Mouse (Mus musculus) midbrain, embryonic 14.5 days (tissue): Measurements from ENCODE around the gene Dnah9. TPM values are rescaled to one million over a fixed set of nuclear protein-coding genes. Genes with fewer than 3 reads are reported as not detected.
A peak's percentile ranks its signal among the peaks of the same experiment; 100 is the strongest.

ENCODE experiments used
- ATAC-seq: fragments of 200-750 bp; cut with Nextera tagmentation; 2 replicates; pipeline ENCODE4 v1.8.0; 2017; ENCODE audit warnings: moderate number of reproducible peaks, moderate library complexity; ENCODE audit not compliant: low FRiP score, low TSS enrichment
- DNase-seq: peaks from one replicate; pipeline ENCODE4 v3.0.0-alpha.2; 2015
- H3K27ac ChIP-seq: fragments of 300-500 bp; sonication (generic); replicated peaks from 2 replicates; pipeline ENCODE4 v1.5.1; 2014; ENCODE audit warnings: mild to moderate bottlenecking, low read depth, low read length, moderate library complexity
- H3K27me3 ChIP-seq: fragments of 300-500 bp; sonication (generic); 2 replicates; pipeline ENCODE4 v1.6.1; 2014; ENCODE audit warnings: low read length, control low read depth, mixed read lengths; ENCODE audit not compliant: control insufficient read depth, insufficient read depth
- H3K36me3 ChIP-seq: fragments of 300-500 bp; sonication (generic); 2 replicates; pipeline ENCODE4 v1.6.1; 2014; ENCODE audit warnings: low read length, control low read depth; ENCODE audit not compliant: control insufficient read depth, insufficient read depth
- H3K4me1 ChIP-seq: fragments of 300-500 bp; sonication (generic); 2 replicates; pipeline ENCODE4 v1.6.1; 2014; ENCODE audit warnings: mild to moderate bottlenecking, antibody characterized with exemption, low read length, control low read depth; ENCODE audit not compliant: control insufficient read depth, insufficient read depth
- H3K4me2 ChIP-seq: fragments of 300-500 bp; sonication (generic); 2 replicates; pipeline ENCODE4 v1.6.1; 2014; ENCODE audit warnings: mild to moderate bottlenecking, low read length, moderate library complexity
- H3K4me3 ChIP-seq: fragments of 300-500 bp; sonication (generic); replicated peaks from 2 replicates; pipeline ENCODE4 v1.5.1; 2014; ENCODE audit warnings: low read depth, low read length
- H3K9ac ChIP-seq: fragments of 300-500 bp; sonication (generic); replicated peaks from 2 replicates; pipeline ENCODE4 v1.6.1; 2014; ENCODE audit warnings: mild to moderate bottlenecking, low read length, moderate library complexity
- H3K9me3 ChIP-seq: fragments of 300-500 bp; sonication (generic); 2 replicates; pipeline ENCODE4 v1.6.1; 2016; ENCODE audit warnings: low read length, control low read depth, mixed read lengths; ENCODE audit not compliant: control insufficient read depth
- WGBS: fragments of 180-500 bp; shearing (Covaris S2); extraction: QIAGEN DNeasy Blood & Tissue Kit; methylation state at CpG from one replicate; pipeline ENCODE4 v1.1.7; 2014; 5-methylcytosine and 5-hydroxymethylcytosine counted together
- polyA plus RNA-seq: library from polyadenylated mRNA; unstranded; fragments of >200 nt; fragmentation: Nextera tagmentation; extraction: Ambion mirVana; gene quantifications from 2 replicates; pipeline ENCODE4 v1.2.1, GENCODE M21; 2014

Dnah9 gene
- polyA plus RNA-seq, 1 experiment from 2014 or later, result 1.1 TPM

DNA sequence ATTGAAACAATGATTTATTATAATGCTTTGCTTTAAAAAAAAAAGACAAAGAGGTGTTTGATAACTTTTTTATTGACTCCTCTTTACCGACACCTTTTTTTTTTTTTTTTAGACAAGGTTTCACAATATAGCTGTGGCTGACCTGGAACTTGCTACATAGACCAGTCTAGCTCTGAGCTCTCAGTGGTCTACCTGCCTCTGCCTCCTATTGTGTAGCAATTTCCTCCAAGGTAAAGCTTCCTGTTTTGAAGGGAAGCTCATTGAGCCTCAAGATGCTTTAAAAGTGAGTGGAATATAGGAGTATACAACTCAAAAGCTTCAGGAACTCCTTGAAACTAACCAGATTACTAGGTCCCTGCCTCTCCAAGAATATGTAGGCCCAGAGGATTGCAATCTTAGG lies 372.5 kb downstream of the Dnah9 start:
- no peak overlapping the region for H3K9ac ChIP-seq
- DNase-seq (no peak), ATAC-seq (no peak)
- no peaks in the 10 kb centered on the region for H3K9me3 ChIP-seq
- 89% methylated on average over 1 of the region's 1 CpGs for WGBS
- no peak overlapping the region for H3K27ac ChIP-seq
- no peaks in the 10 kb centered on the region for H3K4me1 ChIP-seq
- H3K4me3 ChIP-seq, result no peak overlapping the region
- no peaks in the 10 kb centered on the region for H3K36me3 ChIP-seq
- no peak overlapping the region for H3K4me2 ChIP-seq
- H3K27me3 ChIP-seq, result no peaks in the 10 kb centered on the region

DNA sequence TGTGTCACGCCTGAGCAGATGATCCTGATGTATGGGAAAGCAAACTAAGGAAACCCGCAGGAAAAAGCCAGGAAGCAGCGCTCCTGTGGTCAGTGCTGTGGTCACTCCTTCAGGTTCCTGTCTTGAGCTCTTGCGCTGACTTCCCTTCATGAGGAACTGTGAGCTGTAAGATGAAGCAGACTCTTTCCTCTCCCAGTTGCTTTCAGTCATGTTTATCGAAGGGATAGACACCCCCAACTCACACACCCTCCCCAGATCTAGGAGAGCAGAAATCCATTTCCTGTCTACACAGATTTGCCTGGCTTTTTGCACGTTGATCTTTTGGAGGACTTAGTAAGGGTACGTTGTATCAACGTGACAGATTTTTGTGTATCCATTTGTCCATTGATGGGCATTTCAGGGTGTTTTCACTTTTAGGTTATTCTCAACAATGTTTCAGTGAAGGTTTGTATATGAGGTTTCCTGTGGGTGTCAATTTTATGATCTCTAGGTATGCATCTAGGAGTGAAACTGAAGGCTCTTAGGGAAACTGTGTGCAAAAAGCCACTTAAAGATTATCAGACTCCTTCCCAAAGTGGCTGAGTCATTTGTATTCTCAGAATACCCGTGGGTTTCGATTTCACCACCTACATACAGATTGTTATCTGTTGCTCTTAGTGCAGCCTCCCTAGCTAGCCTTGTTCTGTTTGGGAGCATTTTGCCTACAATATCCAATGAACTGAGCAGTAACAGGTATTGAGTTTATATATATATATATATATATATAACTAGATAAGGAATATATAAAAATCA lies 373.7 kb downstream of the Dnah9 start:
- no peak overlapping the region for H3K27ac ChIP-seq
- no peaks in the 10 kb centered on the region for H3K36me3 ChIP-seq
- H3K4me1 ChIP-seq, result no peaks in the 10 kb centered on the region
- no peak overlapping the region for H3K4me3 ChIP-seq
- H3K27me3 ChIP-seq, result no peaks in the 10 kb centered on the region
- H3K9ac ChIP-seq, result no peak overlapping the region
- WGBS, result 85% methylated on average over 10 of the region's 10 CpGs
- DNase-seq, result no peak
- ATAC-seq, result no peak
- no peak overlapping the region for H3K4me2 ChIP-seq
- no peaks in the 10 kb centered on the region for H3K9me3 ChIP-seq

DNA sequence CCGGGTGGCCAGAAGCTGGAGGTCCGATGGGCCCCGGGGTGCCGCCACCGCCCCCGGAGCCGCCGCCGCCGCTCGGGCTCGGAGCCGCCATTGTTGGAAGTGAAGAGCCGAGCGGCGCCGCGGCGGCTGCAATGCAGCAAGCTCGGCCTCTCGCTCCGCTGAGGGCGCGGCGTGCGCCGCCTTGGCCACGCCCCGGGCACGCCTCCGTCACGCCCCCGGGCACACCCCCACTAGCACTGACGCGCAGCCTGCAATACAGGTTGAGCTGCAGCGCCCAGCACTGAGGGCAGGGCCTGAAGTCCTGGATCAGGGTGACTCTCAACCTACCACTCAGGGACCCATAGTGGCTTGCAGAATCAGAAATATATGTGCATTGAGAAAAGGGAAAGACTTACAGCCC lies 380.2 kb downstream of the Dnah9 start, which contains the start of gene Map2k4:
Gene Map2k4 (minus strand): TSS at position 144 of the 400 bp plus-strand sequence.
- Histone ChIP-seq H3K4me3 (peak within 1 kb of the TSS; percentile 95), H3K4me2 (peak within 1 kb of the TSS; percentile 77), H3K9ac (peak within 1 kb of the TSS; percentile 98), H3K9me3 (no peaks in the 10 kb centered on the region), H3K36me3 (no peaks in the 10 kb centered on the region), H3K27me3 (no peaks in the 10 kb centered on the region), H3K4me1 (peaks cover 14% of the 10 kb centered on the region), H3K27ac (peak within 1 kb of the TSS; percentile 95)
- ATAC-seq (peak; percentile 99), DNase-seq (peak; percentile 96)
- WGBS, result under 1% methylated on average over 30 of the region's 36 CpGs

DNA sequence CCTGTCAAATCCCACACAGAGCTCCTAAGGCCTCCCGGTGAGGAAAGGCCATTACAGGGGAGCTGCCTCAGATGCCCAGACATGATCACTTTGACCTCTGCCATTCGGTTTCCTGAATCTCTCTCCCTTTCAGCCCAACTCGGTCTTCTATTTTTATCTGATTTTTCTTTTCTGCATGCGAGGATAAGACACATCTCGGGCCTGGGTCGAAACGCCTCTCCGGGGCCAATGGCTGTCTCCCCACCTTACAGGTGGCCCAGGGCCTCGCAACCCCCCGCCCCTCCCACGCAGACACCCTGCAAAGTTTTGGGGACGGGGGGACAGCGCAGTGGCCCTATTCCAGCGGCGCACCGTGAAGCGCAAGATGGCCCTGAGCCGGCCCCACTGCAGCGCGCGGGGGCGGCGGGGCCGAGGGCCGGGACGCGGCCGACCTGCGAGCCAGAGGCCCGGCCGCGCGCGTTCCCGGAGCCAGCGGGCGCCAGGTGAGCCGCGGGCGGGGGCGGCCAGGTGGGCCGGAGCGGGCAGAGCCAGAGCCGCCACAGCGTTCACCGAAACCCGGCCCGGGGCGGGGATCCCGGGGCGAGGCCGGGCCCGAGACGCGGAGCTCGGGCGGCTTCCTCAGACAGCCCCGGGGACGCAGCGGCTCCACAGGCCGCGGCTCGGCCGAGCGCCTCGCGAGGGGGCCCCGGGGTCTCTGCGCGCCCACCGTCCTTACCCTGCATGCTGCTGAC lies 380.8 kb downstream of the Dnah9 start:
- under 1% methylated on average over 53 of the region's 71 CpGs for WGBS
- peak; percentile 51 for DNase-seq
- Histone ChIP-seq H3K27me3 (no peaks in the 10 kb centered on the region), H3K4me3 (peak overlapping the region; percentile 95), H3K36me3 (no peaks in the 10 kb centered on the region), H3K4me1 (peaks cover 14% of the 10 kb centered on the region), H3K4me2 (peak overlapping the region; percentile 77), H3K9ac (peak overlapping the region; percentile 98), H3K27ac (peak overlapping the region; percentile 95), H3K9me3 (no peaks in the 10 kb centered on the region)
- ATAC-seq, result peak; percentile 86

DNA sequence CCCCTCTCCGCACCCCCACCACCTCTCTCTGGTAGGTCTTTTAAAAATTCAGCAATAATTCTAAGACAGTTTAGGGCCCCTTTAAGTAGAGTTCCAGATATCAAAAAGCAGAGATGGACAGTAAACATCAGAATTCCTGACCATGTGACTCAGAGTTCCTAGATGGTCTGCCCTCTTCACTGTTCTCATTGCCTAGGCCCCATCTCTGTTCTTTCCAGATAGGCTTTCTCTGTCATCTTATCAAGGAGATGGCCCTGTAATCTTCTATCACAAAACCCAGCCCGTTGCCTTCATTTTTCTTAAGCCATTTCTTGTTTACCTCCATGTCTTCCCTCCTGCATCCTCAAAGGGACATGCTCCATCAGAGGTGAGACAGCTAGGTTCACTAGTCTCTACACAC lies 382.2 kb downstream of the Dnah9 start:
- Histone ChIP-seq H3K9me3 (no peaks in the 10 kb centered on the region), H3K4me3 (peak overlapping the region; percentile 95; the same call in 1 of the 2 replicates), H3K9ac (no peak overlapping the region), H3K4me2 (peak overlapping the region; percentile 77), H3K36me3 (no peaks in the 10 kb centered on the region), H3K4me1 (peaks cover 14% of the 10 kb centered on the region), H3K27ac (no peak overlapping the region), H3K27me3 (no peaks in the 10 kb centered on the region)
- ATAC-seq, result no peak
- no peak for DNase-seq
- 92% methylated on average over 2 of the region's 2 CpGs for WGBS

DNA sequence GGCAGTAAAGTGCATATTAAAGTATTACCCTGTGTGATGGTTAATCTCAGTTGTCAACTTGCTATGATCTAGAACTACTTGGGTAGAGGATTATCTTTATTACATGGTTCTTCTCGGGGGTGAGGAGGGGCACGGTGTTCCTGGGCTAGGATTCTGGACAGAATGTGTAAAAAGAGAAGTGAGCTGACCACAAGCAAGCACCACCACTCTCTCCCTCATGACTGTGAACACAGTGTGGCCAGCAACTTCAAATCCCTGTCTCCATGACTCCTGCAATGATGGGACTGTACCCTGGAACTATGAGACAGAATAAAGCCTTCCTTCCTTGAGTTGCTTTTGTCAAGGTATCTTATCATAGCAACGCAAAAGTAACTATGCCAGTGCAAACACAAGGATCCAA lies 386.8 kb downstream of the Dnah9 start:
- 89% methylated on average over 3 of the region's 3 CpGs for WGBS
- Histone ChIP-seq H3K4me2 (no peak overlapping the region), H3K4me3 (no peak overlapping the region), H3K27ac (no peak overlapping the region), H3K9me3 (no peaks in the 10 kb centered on the region), H3K4me1 (peaks cover 8% of the 10 kb centered on the region), H3K27me3 (no peaks in the 10 kb centered on the region), H3K9ac (no peak overlapping the region), H3K36me3 (peaks cover 8% of the 10 kb centered on the region; the same call in 1 of the 2 replicates)
- no peak for ATAC-seq
- no peak for DNase-seq
